Mouse (Mus musculus) heart, embryonic 13.5 days (tissue): Measurements from ENCODE around the gene Pygo2. TPM values are rescaled to one million over a fixed set of nuclear protein-coding genes. Genes with fewer than 3 reads are reported as not detected.

Experiments used
- ATAC-seq: fragments of 200-750 bp; cut with Nextera tagmentation; 2 replicates; pipeline ENCODE4 v1.8.0; 2017; ENCODE audit warnings: moderate TSS enrichment; ENCODE audit not compliant: insufficient number of reproducible peaks, low FRiP score, low TSS enrichment; ENCODE audit errors: extremely low read depth
- H3K27ac ChIP-seq: fragments of 300-500 bp; sonication (generic); replicated peaks from 2 replicates; pipeline ENCODE4 v1.5.1; 2015; ENCODE audit warnings: moderate library complexity, mild to moderate bottlenecking, inconsistent platforms
- H3K27me3 ChIP-seq: fragments of 300-500 bp; sonication (generic); replicated peaks from 2 replicates; pipeline ENCODE4 v1.6.1; 2015; ENCODE audit warnings: mild to moderate bottlenecking, inconsistent platforms
- H3K36me3 ChIP-seq: fragments of 300-500 bp; sonication (generic); 2 replicates; pipeline ENCODE4 v1.6.1; 2015; ENCODE audit warnings: mild to moderate bottlenecking, inconsistent platforms
- H3K4me1 ChIP-seq: fragments of 300-500 bp; sonication (generic); 2 replicates; pipeline ENCODE4 v1.6.1; 2015; ENCODE audit warnings: inconsistent platforms
- H3K4me2 ChIP-seq: fragments of 300-500 bp; sonication (generic); 2 replicates; pipeline ENCODE4 v1.6.1; 2015; ENCODE audit warnings: inconsistent platforms, mild to moderate bottlenecking, moderate library complexity
- H3K4me3 ChIP-seq: fragments of 300-500 bp; sonication (generic); 2 replicates; pipeline ENCODE4 v1.5.1; 2015; ENCODE audit warnings: moderate library complexity, mild to moderate bottlenecking, inconsistent platforms
- H3K9ac ChIP-seq: fragments of 300-500 bp; sonication (generic); 2 replicates; pipeline ENCODE4 v1.6.1; 2015; ENCODE audit warnings: inconsistent platforms, mild to moderate bottlenecking, moderate library complexity
- H3K9me3 ChIP-seq: fragments of 300-500 bp; sonication (generic); 2 replicates; pipeline ENCODE4 v1.6.1; 2016; ENCODE audit warnings: inconsistent platforms
- WGBS: fragments of 180-500 bp; shearing (Covaris S2); methylation state at CpG from one replicate; pipeline ENCODE4 v1.1.7; 2015; ENCODE audit warnings: mixed read lengths; 5-methylcytosine and 5-hydroxymethylcytosine counted together
- polyA plus RNA-seq: library from polyadenylated mRNA; unstranded; fragments of >200 nt; fragmentation: Nextera tagmentation; extraction: Ambion mirVana; gene quantifications from 2 replicates; pipeline ENCODE4 v1.2.1, GENCODE M21; 2015

Pygo2 gene
- polyA plus RNA-seq, 1 experiment from 2014 or later: 24.3 TPM

- Histone ChIP-seq H3K4me3 (peak overlapping the region; percentile 72), H3K9me3 (no peaks in the 10 kb centered on the region), H3K27ac (peak overlapping the region; percentile 89), H3K4me1 (peaks cover 27% of the 10 kb centered on the region), H3K36me3 (peaks cover 9% of the 10 kb centered on the region; the same call in 1 of the 2 replicates), H3K4me2 (peak overlapping the region; percentile 88), H3K27me3 (no peaks in the 10 kb centered on the region), H3K9ac (peak overlapping the region; percentile 89)
- ATAC-seq: peak; percentile 76
- under 1% methylated on average over 33 of the region's 36 CpGs for WGBS
These were observed 29.2 kb downstream of the Pygo2 start for GRCm38 (mm10) chr3:89458965-89459807.

- ATAC-seq: no peak
- 49% methylated on average over 4 of the region's 4 CpGs for WGBS
- Histone ChIP-seq H3K4me1 (no peaks in the 10 kb centered on the region), H3K4me2 (no peak overlapping the region), H3K9me3 (no peaks in the 10 kb centered on the region), H3K27me3 (no peaks in the 10 kb centered on the region), H3K4me3 (no peak overlapping the region), H3K36me3 (peaks cover 39% of the 10 kb centered on the region), H3K27ac (no peak overlapping the region), H3K9ac (no peak overlapping the region)
These were observed 38.3 kb downstream of the Pygo2 start for GRCm38 (mm10) chr3:89468268-89468667.

- Histone ChIP-seq H3K9ac (no peak overlapping the region), H3K4me1 (no peaks in the 10 kb centered on the region), H3K4me3 (no peak overlapping the region), H3K4me2 (no peak overlapping the region), H3K9me3 (no peaks in the 10 kb centered on the region), H3K27ac (no peak overlapping the region), H3K36me3 (peaks cover 27% of the 10 kb centered on the region), H3K27me3 (no peaks in the 10 kb centered on the region)
- WGBS: 70% methylated on average over 7 of the region's 7 CpGs
- ATAC-seq: no peak
These were observed 42.3 kb downstream of the Pygo2 start for GRCm38 (mm10) chr3:89472280-89472679.

- 72% methylated on average over 6 of the region's 6 CpGs for WGBS
- Histone ChIP-seq H3K27ac (no peak overlapping the region), H3K4me1 (no peaks in the 10 kb centered on the region), H3K27me3 (no peaks in the 10 kb centered on the region), H3K4me2 (no peak overlapping the region), H3K36me3 (peaks cover 11% of the 10 kb centered on the region), H3K9me3 (no peaks in the 10 kb centered on the region), H3K4me3 (no peak overlapping the region), H3K9ac (no peak overlapping the region)
- no peak for ATAC-seq
These were observed 43.8 kb downstream of the Pygo2 start for GRCm38 (mm10) chr3:89473838-89474237.

- Histone ChIP-seq H3K9me3 (no peaks in the 10 kb centered on the region), H3K4me1 (no peaks in the 10 kb centered on the region), H3K27me3 (no peaks in the 10 kb centered on the region), H3K27ac (no peak overlapping the region), H3K4me2 (no peak overlapping the region), H3K36me3 (no peaks in the 10 kb centered on the region), H3K4me3 (no peak overlapping the region), H3K9ac (no peak overlapping the region)
- no peak for ATAC-seq
- 60% methylated on average over 6 of the region's 6 CpGs for WGBS
These were observed 49.0 kb downstream of the Pygo2 start for GRCm38 (mm10) chr3:89479055-89479454.

GRCm38 (mm10) chr3:89481488-89481887, 51.5 kb downstream of the Pygo2 start:
- Histone ChIP-seq H3K9ac (no peak overlapping the region), H3K27me3 (no peaks in the 10 kb centered on the region), H3K27ac (no peak overlapping the region), H3K4me1 (0 out of 2 replicates have a peak, but pooled peaks cover 4% of the 10 kb centered on the region), H3K36me3 (no peaks in the 10 kb centered on the region), H3K9me3 (no peaks in the 10 kb centered on the region), H3K4me2 (no peak overlapping the region), H3K4me3 (no peak overlapping the region)
- WGBS: 38% methylated on average over 2 of the region's 2 CpGs
- no peak for ATAC-seq

GRCm38 (mm10) chr3:89482249-89482648, 52.2 kb downstream of the Pygo2 start:
- no peak overlapping the region for H3K4me2 ChIP-seq
- no peak overlapping the region for H3K9ac ChIP-seq
- peaks cover 11% of the 10 kb centered on the region for H3K4me1 ChIP-seq
- H3K9me3 ChIP-seq: no peaks in the 10 kb centered on the region
- no peak overlapping the region for H3K27ac ChIP-seq
- 0 out of 2 replicates have a peak, but pooled peaks cover 6% of the 10 kb centered on the region for H3K27me3 ChIP-seq
- no peak overlapping the region for H3K4me3 ChIP-seq
- WGBS: 74% methylated on average over 5 of the region's 5 CpGs
- no peak for ATAC-seq
- no peaks in the 10 kb centered on the region for H3K36me3 ChIP-seq

Other genes starting within 250 kb of the Pygo2 start
- 12.8 and 13.5 TPM in 2 replicates for gene Fam189b, start 247.1 kb upstream of the Pygo2 start, polyA plus RNA-seq
- gene Gba, start 227.3 kb upstream of the Pygo2 start, polyA plus RNA-seq: 32.7 and 34.8 TPM in 2 replicates
- 15.6 and 16.2 TPM in 2 replicates for gene Thbs3, start 215.0 kb upstream of the Pygo2 start, polyA plus RNA-seq
- 125 and 126 TPM in 2 replicates for gene Mtx1, start 203.1 kb upstream of the Pygo2 start, polyA plus RNA-seq
- 0.59 and 1.1 TPM in 2 replicates for gene Muc1, start 201.2 kb upstream of the Pygo2 start, polyA plus RNA-seq
- 216 and 229 TPM in 2 replicates for gene Krtcap2, start 184.2 kb upstream of the Pygo2 start, polyA plus RNA-seq
- gene Trim46, start 183.9 kb upstream of the Pygo2 start, polyA plus RNA-seq: 0.70 and 0.76 TPM in 2 replicates
- 77.5 and 85.1 TPM in 2 replicates for gene Dpm3, start 170.9 kb upstream of the Pygo2 start, polyA plus RNA-seq
- gene Slc50a1, start 159.6 kb upstream of the Pygo2 start, polyA plus RNA-seq: 40.6 and 40.7 TPM in 2 replicates
- gene Efna1, start 149.1 kb upstream of the Pygo2 start, polyA plus RNA-seq: 33.3 and 38.4 TPM in 2 replicates
- gene Efna3, start 107.2 kb upstream of the Pygo2 start, polyA plus RNA-seq: 1.8 and 1.9 TPM in 2 replicates
- gene Efna4, start 92.2 kb upstream of the Pygo2 start, polyA plus RNA-seq: 9.9 and 10.2 TPM in 2 replicates
- gene Adam15, start 80.2 kb upstream of the Pygo2 start, polyA plus RNA-seq: 58.3 and 58.9 TPM in 2 replicates
- gene Dcst2, start 68.2 kb upstream of the Pygo2 start, polyA plus RNA-seq: 0.08 TPM in 1 of 2 replicates, not detected in the other
- 0.09 and 0.10 TPM in 2 replicates for gene Dcst1, start 65.0 kb upstream of the Pygo2 start, polyA plus RNA-seq
- 1.9 and 2.1 TPM in 2 replicates for gene Zbtb7b, start 35.4 kb upstream of the Pygo2 start, polyA plus RNA-seq
- 0.75 TPM in 1 of 2 replicates, not detected in the other for gene Lenep, start 27.4 kb upstream of the Pygo2 start, polyA plus RNA-seq
- 30.3 and 32.0 TPM in 2 replicates for gene Flad1, start 18.3 kb upstream of the Pygo2 start, polyA plus RNA-seq
- gene Cks1b, start 11.8 kb upstream of the Pygo2 start, polyA plus RNA-seq: 339 and 400 TPM in 2 replicates
- 63.4 and 66.1 TPM in 2 replicates for gene Shc1, start 11.8 kb upstream of the Pygo2 start, polyA plus RNA-seq
- 61.3 and 64.1 TPM in 2 replicates for gene Pbxip1, start 6.5 kb downstream of the Pygo2 start, polyA plus RNA-seq
- 47.6 and 58.3 TPM in 2 replicates for gene Pmvk, start 24.3 kb downstream of the Pygo2 start, polyA plus RNA-seq
- gene Kcnn3, start 90.0 kb downstream of the Pygo2 start, polyA plus RNA-seq: 2.2 and 2.3 TPM in 2 replicates